Mouse (Mus musculus) frontal cortex, postnatal 10 days (tissue): Measurements from ENCODE around the gene Nmt1.

Source experiments
- DNase-seq, 2 experiments: peaks; one replicate each; pipeline ENCODE4 v3.0.0; 2022; ENCODE audit warnings: low spot score in 2 of 2, mixed read lengths in 1 of 2

Nmt1 gene

DNA sequence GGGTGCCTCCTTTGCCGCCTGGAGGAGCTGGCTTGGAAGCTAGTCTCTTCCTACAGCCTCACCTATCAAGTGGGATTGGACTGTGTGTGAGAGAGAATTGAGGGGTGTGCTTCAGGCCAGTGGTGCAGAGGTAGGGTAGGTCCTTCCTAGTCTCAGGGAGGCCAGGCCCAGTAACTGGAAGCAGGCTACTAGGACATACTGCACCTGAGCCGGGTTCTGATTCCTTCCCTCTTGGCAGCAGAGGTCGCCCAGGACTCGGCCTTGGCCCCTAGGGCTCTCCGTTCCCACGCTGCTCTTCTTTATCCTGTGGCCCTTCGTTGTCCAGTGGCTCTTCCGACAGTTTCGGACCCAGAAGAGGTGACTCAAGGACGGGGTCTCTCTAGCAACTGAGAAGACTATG, 83.3 kb downstream of the Nmt1 start:
- no peak for DNase-seq

DNA sequence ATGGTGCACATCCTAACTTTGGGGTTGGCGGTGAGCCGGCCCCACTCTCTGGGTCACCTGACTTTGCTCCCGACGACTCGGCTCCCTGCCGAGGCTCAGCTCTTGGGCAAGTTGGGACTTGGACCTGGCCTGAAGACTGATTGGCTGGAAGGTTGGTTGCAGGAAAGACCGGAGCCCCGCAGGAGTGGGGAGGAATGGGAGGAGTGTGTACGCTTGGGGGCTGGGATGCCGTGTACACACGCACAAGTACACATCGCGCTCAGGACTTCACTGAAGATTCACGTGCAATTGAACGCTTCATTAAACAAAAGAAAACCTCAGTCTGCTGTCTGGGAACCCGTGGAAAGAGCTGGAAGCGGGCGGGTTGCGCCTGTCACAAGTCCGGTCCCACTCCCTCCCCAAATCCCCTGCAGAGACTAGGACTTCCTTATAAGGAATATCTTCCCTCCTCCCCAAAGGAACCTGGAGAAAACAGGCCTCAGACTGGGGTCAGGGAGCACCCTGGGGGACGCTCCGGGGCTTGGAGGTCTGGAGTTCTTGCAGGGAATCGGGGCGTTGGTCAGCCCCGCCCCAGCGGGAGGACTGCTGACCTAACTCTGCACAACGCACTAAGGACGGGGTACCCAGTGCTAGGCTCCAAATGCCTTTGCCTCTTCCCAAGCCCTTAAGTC, 84.0 kb downstream of the Nmt1 start:
- no peak for DNase-seq

DNA sequence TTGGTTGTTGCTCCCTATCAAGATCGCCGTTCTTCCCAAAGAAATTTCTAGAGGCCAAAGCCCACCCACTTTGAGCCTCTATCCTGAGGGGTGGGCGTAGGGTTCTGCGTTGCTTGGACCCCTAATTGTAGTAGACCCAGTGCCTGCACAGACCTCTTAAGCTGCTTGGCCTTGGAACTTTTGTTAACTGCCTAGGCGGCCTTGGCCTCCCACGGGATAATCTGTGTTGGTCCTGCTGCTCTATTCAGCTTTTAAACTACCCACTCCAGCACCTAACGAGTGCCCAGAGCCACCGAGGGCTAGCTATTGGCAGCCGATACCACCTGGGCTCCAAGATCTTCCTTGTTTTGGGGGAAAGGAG, 84.5 kb downstream of the Nmt1 start:
- no peak for DNase-seq

DNA sequence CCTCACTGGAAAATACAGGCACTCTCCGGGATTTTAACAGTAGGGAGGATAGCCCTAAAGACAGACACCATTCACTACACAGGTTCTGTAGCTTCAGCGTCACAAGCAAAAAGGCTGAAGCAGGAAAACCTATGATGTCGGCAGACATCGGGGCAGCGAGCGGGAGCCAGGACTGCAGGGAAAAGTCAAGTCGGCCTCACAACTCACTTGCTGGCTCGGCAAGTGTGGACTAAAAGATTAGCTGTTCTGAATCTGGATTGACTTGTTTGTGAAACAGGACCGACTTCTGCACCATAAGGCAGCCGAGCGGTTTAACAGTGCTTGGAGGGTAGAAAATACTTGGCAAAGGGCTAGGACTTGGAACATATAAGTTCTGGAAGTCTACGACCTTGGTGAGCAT, 85.0 kb downstream of the Nmt1 start:
- DNase-seq, result no peak

DNA sequence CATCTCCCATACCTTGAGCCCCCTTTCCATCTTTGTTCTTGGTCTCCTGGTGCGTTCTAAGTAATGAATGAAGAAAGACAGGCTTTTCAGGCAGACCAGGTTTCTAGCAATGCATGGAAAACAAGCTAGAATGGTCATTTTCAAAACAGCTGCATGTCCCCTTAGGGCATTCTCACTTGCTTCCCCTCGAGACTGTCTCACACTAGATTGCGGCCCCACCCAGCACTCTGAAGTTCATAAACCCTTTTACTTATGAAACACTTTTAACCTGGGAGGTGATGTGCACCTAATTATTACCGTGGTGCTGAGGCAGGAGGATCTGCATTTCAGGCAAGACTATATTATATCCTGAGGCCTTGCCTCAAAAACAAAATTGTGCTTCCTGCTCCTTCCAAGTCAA, 85.8 kb downstream of the Nmt1 start:
- no peak for DNase-seq

DNA sequence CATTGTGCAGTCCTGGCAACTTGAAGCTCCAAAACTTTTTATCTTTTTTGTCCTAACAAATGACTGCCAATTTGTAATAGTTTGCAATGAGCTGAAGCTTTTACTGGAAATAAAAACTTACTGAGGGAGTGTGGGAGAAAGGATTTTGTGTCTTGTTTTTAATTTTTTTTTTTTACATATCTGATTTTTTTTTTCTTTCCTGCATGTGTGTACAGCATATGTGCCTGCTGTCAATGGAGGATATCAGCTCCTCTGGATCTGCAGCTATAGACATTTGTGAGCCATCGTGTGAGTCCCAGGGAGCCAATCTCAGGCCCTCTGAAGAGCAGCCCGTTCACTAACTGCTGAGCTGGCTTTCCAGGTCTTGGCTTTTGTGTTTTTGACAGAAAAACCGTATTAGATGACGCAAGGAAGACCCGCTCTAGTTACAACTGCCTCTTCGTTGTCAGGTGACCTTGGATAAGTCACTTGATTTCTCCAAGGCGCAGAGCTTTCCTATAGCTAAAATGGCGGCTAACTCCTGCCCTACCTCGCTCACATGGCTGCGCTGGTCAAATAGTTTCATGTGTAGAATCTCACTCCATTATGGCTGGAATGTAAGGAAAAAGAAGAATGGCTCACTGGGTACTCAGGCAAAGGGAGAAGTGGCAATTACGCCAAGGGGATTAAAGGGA, 86.4 kb downstream of the Nmt1 start:
- DNase-seq, result no peak

DNA sequence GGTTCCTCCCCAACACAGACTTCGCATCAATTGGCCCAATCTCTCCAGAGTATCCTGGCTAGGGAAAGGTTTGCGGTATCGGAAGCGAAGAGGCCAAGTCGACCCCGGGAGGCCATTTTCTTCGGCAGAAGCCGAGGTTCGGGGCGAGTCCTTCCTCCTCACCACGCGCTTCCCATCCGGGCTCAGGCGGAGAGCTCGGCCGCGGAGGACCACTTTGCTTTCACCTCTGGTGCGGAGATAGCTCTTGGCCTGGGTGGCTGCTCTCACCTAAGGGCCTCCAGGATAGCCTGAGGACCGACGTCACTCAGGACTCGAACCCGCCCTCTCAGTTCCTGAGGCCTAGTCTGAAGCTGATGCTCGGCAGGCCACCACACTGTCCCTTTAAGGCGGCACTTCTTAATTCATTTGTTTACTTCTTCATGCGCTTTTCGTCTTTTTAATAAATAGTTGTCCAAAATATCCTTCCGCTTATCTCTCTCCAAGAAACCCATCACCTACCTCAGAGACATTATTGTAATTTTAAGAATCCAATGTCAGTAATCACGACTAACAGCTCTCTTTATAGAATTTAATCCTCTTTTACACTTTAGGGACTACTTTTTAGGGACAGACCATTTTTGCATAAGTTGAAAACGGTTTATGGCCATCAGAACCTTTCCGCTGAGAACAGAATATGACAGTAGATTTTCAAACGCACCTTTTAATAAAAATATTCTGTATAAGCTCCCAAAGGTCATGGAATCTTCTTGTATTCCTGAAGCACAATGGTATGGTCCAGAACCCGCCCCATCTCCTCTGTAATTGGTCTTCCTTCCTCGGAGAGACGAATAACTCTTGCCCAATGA, 87.4 kb downstream of the Nmt1 start:
- DNase-seq, result peak; percentile 77 to 80

DNA sequence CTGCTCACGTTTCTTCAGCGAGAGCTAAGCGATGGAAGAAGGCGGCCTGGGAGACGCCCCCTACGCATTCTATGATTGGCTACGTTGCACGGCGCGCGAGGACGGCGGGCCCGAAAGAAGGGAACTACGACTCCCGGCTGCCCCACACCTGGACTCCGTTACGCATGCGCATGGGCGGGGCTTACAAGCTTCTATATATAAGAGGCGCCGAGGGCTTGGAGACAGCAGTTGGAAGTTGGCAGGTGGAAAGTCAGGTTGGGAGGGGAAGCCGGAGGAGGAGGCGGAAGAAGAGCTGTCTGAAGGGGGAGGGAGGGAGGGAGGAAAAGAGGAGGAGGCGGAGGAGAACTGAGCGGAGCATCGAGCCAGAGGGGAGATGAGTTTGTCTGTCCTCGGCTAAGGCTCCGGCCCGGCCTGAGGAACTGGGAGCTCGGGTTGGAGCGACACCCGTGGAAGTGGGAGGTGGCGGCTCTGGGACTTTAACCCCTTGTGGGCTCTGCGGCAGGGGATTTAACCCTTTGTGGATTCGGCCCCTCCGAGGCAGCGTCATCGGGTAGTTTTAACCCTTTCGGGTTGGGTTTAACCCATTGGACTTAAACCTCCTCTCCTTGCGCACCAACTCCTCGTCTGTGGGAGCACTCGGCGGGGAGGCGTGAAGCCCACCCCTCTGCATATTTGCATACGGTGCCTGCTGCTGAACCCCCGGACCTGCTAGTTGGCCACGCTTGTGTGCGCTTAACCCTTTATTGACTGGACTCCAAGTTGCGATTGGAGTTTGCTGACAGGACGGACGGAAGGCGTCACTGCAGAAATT, 88.2 kb downstream of the Nmt1 start, which contains the start of gene Hexim1:
Gene Hexim1, plus strand, starts transcription at position 224 of the 811 bp plus-strand sequence.
- peak; percentile 100 for DNase-seq

DNA sequence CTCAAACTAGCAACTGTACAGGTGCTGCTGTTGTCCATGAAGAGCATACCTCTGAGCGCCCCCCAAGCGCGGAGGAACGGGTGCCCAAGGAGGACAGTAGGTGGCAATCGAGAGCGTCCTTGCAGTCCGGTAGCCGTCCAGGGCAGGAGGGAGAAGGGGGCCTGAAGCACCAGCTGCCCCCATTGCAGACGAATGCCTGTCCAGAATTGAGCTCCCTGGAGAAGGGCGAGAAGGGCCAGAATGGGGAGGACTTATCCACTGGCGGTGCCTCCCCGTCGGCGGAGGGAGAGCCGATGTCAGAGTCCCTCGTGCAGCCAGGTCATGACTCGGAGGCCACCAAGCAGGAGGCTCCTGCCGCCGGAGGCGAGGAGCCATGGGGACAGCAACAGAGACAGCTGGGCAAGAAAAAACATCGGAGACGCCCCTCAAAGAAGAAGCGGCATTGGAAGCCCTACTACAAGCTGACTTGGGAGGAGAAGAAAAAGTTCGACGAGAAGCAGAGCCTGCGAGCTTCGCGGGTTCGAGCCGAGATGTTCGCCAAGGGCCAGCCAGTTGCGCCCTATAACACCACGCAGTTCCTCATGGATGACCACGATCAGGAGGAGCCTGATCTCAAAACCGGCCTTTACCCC, 89.1 kb downstream of the Nmt1 start:
- DNase-seq, result peak in 1 of 2 experiments; percentile 80

DNA sequence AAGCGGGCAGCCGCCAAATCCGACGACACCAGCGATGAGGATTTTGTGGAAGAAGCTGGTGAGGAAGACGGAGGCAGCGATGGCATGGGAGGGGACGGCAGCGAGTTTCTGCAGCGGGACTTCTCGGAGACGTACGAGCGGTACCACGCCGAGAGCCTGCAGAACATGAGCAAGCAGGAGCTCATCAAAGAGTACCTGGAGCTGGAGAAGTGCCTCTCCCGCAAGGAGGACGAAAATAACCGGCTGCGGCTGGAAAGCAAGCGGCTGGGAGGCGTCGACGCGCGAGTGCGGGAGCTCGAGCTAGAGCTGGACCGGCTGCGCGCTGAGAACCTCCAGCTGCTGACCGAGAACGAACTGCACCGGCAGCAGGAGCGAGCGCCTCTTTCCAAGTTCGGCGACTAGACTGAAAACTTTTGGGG, 89.6 kb downstream of the Nmt1 start:
- no peak for DNase-seq
